Mouse (Mus musculus) lung, postnatal 0 days (tissue): Measurements from ENCODE around the gene Gpr4.

Experiments used
- CTCF ChIP-seq: IDR thresholded peaks from 2 replicates; pipeline ENCODE4 v1.5.1; 2016; ENCODE audit warnings: antibody characterized with exemption, mild to moderate bottlenecking
- EP300 ChIP-seq: IDR thresholded peaks from 2 replicates; pipeline ENCODE4 v1.6.1; 2016; ENCODE audit warnings: antibody characterized with exemption, mild to moderate bottlenecking, control low read depth

GRCm38 (mm10) chr7:19165656-19166423 lies 46.5 kb upstream of the Gpr4 start, which contains the start of gene Gipr:
- TF ChIP-seq CTCF (no peak), EP300 (no peak)
